Comparison of ENCODE assay signal across 10 mouse cellular contexts in genomic region chr11:101894204-101894603, GRCm38 (mm10). TPM values are rescaled to one million over a fixed set of nuclear protein-coding genes. Genes with fewer than 3 reads are reported as not detected.
DNase-seq lines count a peak whose midpoint lies in the region; ATAC-seq and TF ChIP-seq lines count a peak whose summit lies in the region.
"Had no signal": no experiment of that assay in that cellular context is flagged by ENCODE, and none has a peak within 500 bp of the region (broad histone marks: within the 10 kb centered on the region; RNA-seq: fewer than 3 reads in every experiment).

TSS of gene Meox1 (minus strand) at chr11:101894374.

- no peak for TF ChIP-seq CTCF in stomach, postnatal 0 days (IDR thresholded peaks at IDR 0.05; ENCODE audit: low read depth)
- TF ChIP-seq CTCF in intestine, postnatal 0 days (IDR thresholded peaks at IDR 0.05; ENCODE audit: low read depth): no peak
- no peak for TF ChIP-seq CTCF in hindbrain, postnatal 0 days (IDR thresholded peaks at IDR 0.05; ENCODE audit: low read depth)

- H3K9ac ChIP-seq in stomach, embryonic 14.5 days (replicated peaks; ENCODE audit: low read depth, low read length): no peak within 1 kb of the TSS
- H3K9ac ChIP-seq in stomach, postnatal 0 days (ENCODE audit: low read length): no peak within 1 kb of the TSS
- H3K9ac ChIP-seq in intestine, postnatal 0 days (ENCODE audit: low read depth, low read length): no peak within 1 kb of the TSS
- H3K9ac ChIP-seq in hindbrain, postnatal 0 days (replicated peaks; ENCODE audit: low read length): no peak within 1 kb of the TSS
- no peak within 1 kb of the TSS for H3K9ac ChIP-seq in forebrain, embryonic 12.5 days

- H3K4me3 ChIP-seq in stomach, embryonic 14.5 days (ENCODE audit: low read depth, low read length): no peak within 1 kb of the TSS
- H3K4me3 ChIP-seq in stomach, postnatal 0 days (ENCODE audit: low read depth, low read length): no peak within 1 kb of the TSS
- no peak within 1 kb of the TSS for H3K4me3 ChIP-seq in intestine, postnatal 0 days (ENCODE audit: low read depth, low read length)
- H3K4me3 ChIP-seq in hindbrain, postnatal 0 days (ENCODE audit: low read length): no peak within 1 kb of the TSS
- no peak within 1 kb of the TSS for H3K4me3 ChIP-seq in forebrain, embryonic 12.5 days (replicated peaks)

- no peak for ATAC-seq in stomach, embryonic 14.5 days (ENCODE audit: insufficient number of reproducible peaks, insufficient read depth, low FRiP score, low read depth)
- no peak for ATAC-seq in stomach, postnatal 0 days (ENCODE audit: low FRiP score, low TSS enrichment)
- no peak for ATAC-seq in intestine, postnatal 0 days
- no peak for ATAC-seq in hindbrain, postnatal 0 days
- ATAC-seq in forebrain, embryonic 12.5 days (ENCODE audit: low FRiP score): no peak

- 6% methylated on average over 11 of the region's 11 CpGs for WGBS in stomach, embryonic 14.5 days
- WGBS in stomach, postnatal 0 days: 7% methylated on average over 11 of the region's 11 CpGs
- 23% methylated on average over 11 of the region's 11 CpGs for WGBS in intestine, postnatal 0 days
- 34% methylated on average over 11 of the region's 11 CpGs for WGBS in hindbrain, postnatal 0 days
- 42% methylated on average over 11 of the region's 11 CpGs for WGBS in forebrain, embryonic 12.5 days

- H3K27me3 ChIP-seq in stomach, embryonic 14.5 days (ENCODE audit: control insufficient read depth, insufficient read depth, low read length): no peaks in the 10 kb centered on the region
- H3K27me3 ChIP-seq in stomach, postnatal 0 days (ENCODE audit: control insufficient read depth, insufficient read depth, low read length): no peaks in the 10 kb centered on the region
- H3K27me3 ChIP-seq in intestine, postnatal 0 days (replicated peaks; ENCODE audit: control insufficient read depth, insufficient read depth, low read length): peaks cover 21% of the 10 kb centered on the region
- H3K27me3 ChIP-seq in hindbrain, postnatal 0 days (ENCODE audit: insufficient read depth, low read length): 0 out of 2 replicates have a peak, but pooled peaks cover 4% of the 10 kb centered on the region
- peaks cover 48% of the 10 kb centered on the region for H3K27me3 ChIP-seq in forebrain, embryonic 12.5 days

- TF ChIP-seq EP300 in stomach, postnatal 0 days (optimal IDR thresholded peaks at IDR 0.05): no peak

- H3K9me3 ChIP-seq in stomach, embryonic 14.5 days (ENCODE audit: control insufficient read depth, low read depth, low read length): no peaks in the 10 kb centered on the region
- H3K9me3 ChIP-seq in stomach, postnatal 0 days (ENCODE audit: control insufficient read depth, low read length): no peaks in the 10 kb centered on the region
- no peaks in the 10 kb centered on the region for H3K9me3 ChIP-seq in intestine, postnatal 0 days (ENCODE audit: control insufficient read depth)
- H3K9me3 ChIP-seq in hindbrain, postnatal 0 days (ENCODE audit: low read length): no peaks in the 10 kb centered on the region
- no peaks in the 10 kb centered on the region for H3K9me3 ChIP-seq in forebrain, embryonic 12.5 days

- DNase-seq in gastrocnemius, postnatal 4 days (ENCODE audit: low spot score in 2 of 2): peak in 1 of 2 experiments; percentile 44
- DNase-seq in gastrocnemius, adult 18-20 months (ENCODE audit: low spot score): no peak
- no peak for DNase-seq in stomach, postnatal 0 days (ENCODE audit: low spot score)
- DNase-seq in ovary, postnatal 36 days (ENCODE audit: low spot score): no peak
- DNase-seq in hindbrain, postnatal 0 days (ENCODE audit: low spot score): no peak
- DNase-seq: layer of hippocampus, adult 9-11 months had no signal

- no peak within 1 kb of the TSS for H3K27ac ChIP-seq in stomach, embryonic 14.5 days (ENCODE audit: low read length)
- no peak within 1 kb of the TSS for H3K27ac ChIP-seq in stomach, postnatal 0 days (replicated peaks)
- H3K27ac ChIP-seq in intestine, postnatal 0 days (ENCODE audit: low read depth, low read length): no peak within 1 kb of the TSS
- no peak within 1 kb of the TSS for H3K27ac ChIP-seq in hindbrain, postnatal 0 days
- no peak within 1 kb of the TSS for H3K27ac ChIP-seq in forebrain, embryonic 12.5 days
- H3K27ac ChIP-seq: macrophage had no signal

- H3K4me1 ChIP-seq in stomach, embryonic 14.5 days (ENCODE audit: control insufficient read depth, insufficient read depth, low read length): peaks cover 34% of the 10 kb centered on the region
- H3K4me1 ChIP-seq in stomach, postnatal 0 days (replicated peaks; ENCODE audit: control insufficient read depth, insufficient read depth): no peaks in the 10 kb centered on the region; the same call in 1 of the 2 replicates
- H3K4me1 ChIP-seq in intestine, postnatal 0 days (replicated peaks; ENCODE audit: control insufficient read depth, insufficient read depth, low read length): 0 out of 2 replicates have a peak, but pooled peaks cover 4% of the 10 kb centered on the region
- H3K4me1 ChIP-seq in hindbrain, postnatal 0 days (ENCODE audit: insufficient read depth, low read length): peaks cover 18% of the 10 kb centered on the region
- H3K4me1 ChIP-seq in forebrain, embryonic 12.5 days: peaks cover 18% of the 10 kb centered on the region

- H3K4me2 ChIP-seq in stomach, embryonic 14.5 days (replicated peaks; ENCODE audit: low read depth, low read length): peak within 1 kb of the TSS; percentile 26
- H3K4me2 ChIP-seq in stomach, postnatal 0 days (replicated peaks; ENCODE audit: low read depth): no peak within 1 kb of the TSS
- H3K4me2 ChIP-seq in intestine, postnatal 0 days (replicated peaks; ENCODE audit: low read depth): 0 out of 2 replicates have a peak within 1 kb of the TSS, but pooled peaks have one; percentile 17
- H3K4me2 ChIP-seq in hindbrain, postnatal 0 days (ENCODE audit: low read depth, low read length): no peak within 1 kb of the TSS
- no peak within 1 kb of the TSS for H3K4me2 ChIP-seq in forebrain, embryonic 12.5 days

- no peaks in the 10 kb centered on the region for H3K36me3 ChIP-seq in stomach, embryonic 14.5 days (ENCODE audit: control insufficient read depth, insufficient read depth, low read length)
- H3K36me3 ChIP-seq in stomach, postnatal 0 days (ENCODE audit: control insufficient read depth, insufficient read depth, low read length): no peaks in the 10 kb centered on the region
- no peaks in the 10 kb centered on the region for H3K36me3 ChIP-seq in intestine, postnatal 0 days (ENCODE audit: control insufficient read depth, insufficient read depth)
- no peaks in the 10 kb centered on the region for H3K36me3 ChIP-seq in hindbrain, postnatal 0 days (ENCODE audit: insufficient read depth, low read length)
- no peaks in the 10 kb centered on the region for H3K36me3 ChIP-seq in forebrain, embryonic 12.5 days (replicated peaks)

RNA-seq across cellular contexts. Expression of gene Meox1, which starts in this region (rescaled TPM):
- total RNA-seq in gastrocnemius, postnatal 4 days (2021): 10 to 100 TPM; 17.7 to 20.4 TPM
- total RNA-seq in gastrocnemius, adult 18-20 months (2021): 1 to 10 TPM; 1.3 to 3.8 TPM
- 5.2 and 5.6 TPM in 2 replicates for polyA plus RNA-seq in stomach, embryonic 14.5 days (2014; fragmentation: Nextera tagmentation; extraction: Ambion mirVana)
- polyA plus RNA-seq in stomach, postnatal 0 days (2015; fragmentation: Nextera tagmentation; extraction: Ambion mirVana): 2.8 and 3.0 TPM in 2 replicates
- polyA plus RNA-seq in intestine, postnatal 0 days (2015; fragmentation: Nextera tagmentation; extraction: Ambion mirVana): 3.8 and 4.1 TPM in 2 replicates
- total RNA-seq in hindbrain, postnatal 0 days (2014; rRNA removed): 1.8 and 2.0 TPM in 2 replicates
- 0.69 and 0.73 TPM in 2 replicates for polyA plus RNA-seq in hindbrain, postnatal 0 days (2015; fragmentation: Nextera tagmentation; extraction: Ambion mirVana)
- polyA plus RNA-seq in forebrain, embryonic 12.5 days (2016; fragmentation: Nextera tagmentation; extraction: Ambion mirVana): 0.17 and 0.60 TPM in 2 replicates
- polyA plus RNA-seq: macrophage had no signal

Comparison
In these comparisons a context has a peak if more than half of its experiments do, and no peak if none do; other contexts are left out.
1. H3K4me2 ChIP-seq: peak in stomach, embryonic 14.5 days (single experiment) and intestine, postnatal 0 days (single experiment); none in stomach, postnatal 0 days (single experiment), hindbrain, postnatal 0 days (single experiment) and forebrain, embryonic 12.5 days (single experiment).